Mouse (Mus musculus) frontal cortex, adult (tissue): ENCODE data around the gene Mesp2.

ENCODE experiments used
- ATAC-seq: cut with Nextera tagmentation; 2 replicates; pipeline ENCODE4 v1.9.2; 2017; ENCODE audit warnings: mild to moderate bottlenecking, moderate library complexity, mixed read lengths; ENCODE audit not compliant: low TSS enrichment

The Mesp2 gene

GRCm38 (mm10) chr7:79803887-79804286, 6.6 kb upstream of the Mesp2 start:
- ATAC-seq, result no peak

- ATAC-seq, result no peak
These were observed 2.0 kb upstream of the Mesp2 start for GRCm38 (mm10) chr7:79808561-79808960.

GRCm38 (mm10) chr7:79813409-79813808, 2.9 kb downstream of the Mesp2 start:
- no peak for ATAC-seq

- no peak for ATAC-seq
These were observed 7.8 kb downstream of the Mesp2 start for GRCm38 (mm10) chr7:79818321-79818720.

GRCm38 (mm10) chr7:79819515-79819914, 9.0 kb downstream of the Mesp2 start:
- ATAC-seq, result no peak

GRCm38 (mm10) chr7:79819996-79820395, 9.5 kb downstream of the Mesp2 start:
- ATAC-seq, result no peak

GRCm38 (mm10) chr7:79822092-79822695, 11.7 kb downstream of the Mesp2 start:
- no peak for ATAC-seq

GRCm38 (mm10) chr7:79828341-79828740, 17.8 kb downstream of the Mesp2 start:
- no peak for ATAC-seq

GRCm38 (mm10) chr7:79831145-79831544, 20.6 kb downstream of the Mesp2 start:
- ATAC-seq, result no peak

- no peak for ATAC-seq
These were observed 21.1 kb downstream of the Mesp2 start for GRCm38 (mm10) chr7:79831585-79831984.

GRCm38 (mm10) chr7:79832980-79833379, 22.5 kb downstream of the Mesp2 start:
- no peak for ATAC-seq

GRCm38 (mm10) chr7:79835196-79835595, 24.7 kb downstream of the Mesp2 start:
- no peak for ATAC-seq

GRCm38 (mm10) chr7:79837247-79837646, 26.7 kb downstream of the Mesp2 start:
- ATAC-seq, result no peak

GRCm38 (mm10) chr7:79842163-79842562, 31.6 kb downstream of the Mesp2 start:
- no peak for ATAC-seq

GRCm38 (mm10) chr7:79844090-79844802, 33.7 kb downstream of the Mesp2 start:
- no peak for ATAC-seq

- no peak for ATAC-seq
These were observed 35.8 kb downstream of the Mesp2 start for GRCm38 (mm10) chr7:79846342-79846741.

GRCm38 (mm10) chr7:79847456-79848451, 37.2 kb downstream of the Mesp2 start:
- ATAC-seq, result no peak

GRCm38 (mm10) chr7:79856305-79856704, 45.8 kb downstream of the Mesp2 start:
- no peak for ATAC-seq

- ATAC-seq, result no peak
These were observed 47.8 kb downstream of the Mesp2 start for GRCm38 (mm10) chr7:79858202-79858934.

- no peak for ATAC-seq
These were observed 48.6 kb downstream of the Mesp2 start for GRCm38 (mm10) chr7:79858956-79859630.

- ATAC-seq, result no peak
These were observed 50.3 kb downstream of the Mesp2 start, which contains the start of gene Anpep for GRCm38 (mm10) chr7:79860811-79861210. TSS of gene Anpep (minus strand) at chr7:79861059.
